Mouse (Mus musculus): ENCODE measurements around the gene B4galnt1.

B4galnt1 gene

GRCm38 (mm10) chr10:127210961-127211405 lies 46.0 kb downstream of the B4galnt1 start:
- peak; percentile 54 for DNase-seq (ENCODE audit: low spot score)

- DNase-seq (ENCODE audit: low spot score): peak; percentile 89
Measured at GRCm38 (mm10) chr10:127211414-127211854, 46.4 kb downstream of the B4galnt1 start, which contains the start of gene Pip4k2c. Pip4k2c (minus strand) TSS chr10:127211585.

- no peak for DNase-seq (ENCODE audit: low spot score)
Measured at GRCm38 (mm10) chr10:127213272-127213671, 48.2 kb downstream of the B4galnt1 start.

- no peak for DNase-seq (ENCODE audit: low spot score)
Measured at GRCm38 (mm10) chr10:127213704-127214421, 48.8 kb downstream of the B4galnt1 start.

- DNase-seq (ENCODE audit: low spot score): no peak
Measured at GRCm38 (mm10) chr10:127214422-127214803, 49.4 kb downstream of the B4galnt1 start.

GRCm38 (mm10) chr10:127216456-127216855 lies 51.4 kb downstream of the B4galnt1 start:
- no peak for DNase-seq (ENCODE audit: low spot score)

GRCm38 (mm10) chr10:127217177-127217576 lies 52.2 kb downstream of the B4galnt1 start:
- DNase-seq (ENCODE audit: low spot score): no peak

GRCm38 (mm10) chr10:127218339-127218738 lies 53.3 kb downstream of the B4galnt1 start:
- no peak for DNase-seq (ENCODE audit: low spot score)

Data from embryo, embryonic 10.5 days (tissue).